8 mouse cellular contexts compared by ENCODE assay signal in the genomic region with DNA sequence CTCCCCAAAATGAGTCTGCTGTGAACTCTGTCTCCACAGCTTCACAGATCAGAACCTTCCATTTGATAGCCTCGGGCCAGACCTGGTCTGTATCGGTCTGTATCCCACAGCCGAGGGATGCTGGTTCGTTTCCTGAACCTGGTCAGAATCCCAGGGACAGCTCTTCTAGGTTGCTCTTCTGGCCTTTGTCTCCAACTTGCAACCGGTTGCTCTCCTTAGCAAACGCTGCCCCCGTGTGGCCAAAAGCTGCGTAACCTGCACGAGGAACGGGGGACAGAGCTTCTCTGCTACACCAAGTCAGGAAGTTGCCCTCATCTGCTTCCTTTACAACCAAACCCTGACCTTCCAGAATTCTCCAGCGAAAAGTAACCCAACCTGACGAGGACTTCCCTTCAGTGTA. TPM values are rescaled to one million over a fixed set of nuclear protein-coding genes. Genes with fewer than 3 reads are reported as not detected.
DNase-seq lines count a peak whose midpoint lies in the region; ATAC-seq and TF ChIP-seq lines count a peak whose summit lies in the region.

No protein-coding gene starts in this region.

- H3K9me3 ChIP-seq in hindbrain, embryonic 16.5 days (ENCODE audit: control insufficient read depth, low read length): no peaks in the 10 kb centered on the region
- H3K9me3 ChIP-seq in megakaryocyte, embryonic 14.5 days: no peaks in the 10 kb centered on the region

- no peak overlapping the region for H3K4me2 ChIP-seq in hindbrain, embryonic 16.5 days (ENCODE audit: low read length)

- no peaks in the 10 kb centered on the region for H3K27me3 ChIP-seq in Patski
- H3K27me3 ChIP-seq in cerebellum, adult 2 months (ENCODE audit: control insufficient read depth, insufficient read depth, low read length): no peaks in the 10 kb centered on the region
- H3K27me3 ChIP-seq in hindbrain, embryonic 16.5 days (replicated peaks; ENCODE audit: control insufficient read depth, insufficient read depth, low read length): no peaks in the 10 kb centered on the region
- peaks cover 6% of the 10 kb centered on the region for H3K27me3 ChIP-seq in megakaryocyte, embryonic 14.5 days (replicated peaks)

- H3K9ac ChIP-seq in hindbrain, embryonic 16.5 days (ENCODE audit: low read depth, low read length): 0 out of 2 replicates have a peak overlapping the region, but pooled peaks have one; percentile 44

- CTCF ChIA-PET in Patski (lab: Charles Lee): interaction anchor here (0.7 to 1.4 kb wide), 7 partner anchors 9 to 1042 kb away, joined by 3 to 8 read pairs (median 3); no protein-coding TSS in a partner anchor

- POLR2A ChIA-PET in Patski (lab: Charles Lee): interaction anchor here (0.6 kb wide), 2 partner anchors 673 to 1787 kb away, joined by 3 to 5 read pairs; no protein-coding TSS in a partner anchor

- in situ Hi-C loops in Patski (cut with MboI; ENCODE audit: low pct_unique_long_range_greater_than_20kb): no loop called here

- no peak overlapping the region for H3K4me3 ChIP-seq in cerebellum, adult 2 months (replicated peaks; ENCODE audit: insufficient read depth, low read depth, low read length)
- no peak overlapping the region for H3K4me3 ChIP-seq in hindbrain, embryonic 16.5 days (ENCODE audit: low read length)
- H3K4me3 ChIP-seq in megakaryocyte, embryonic 14.5 days (replicated peaks): peak overlapping the region; percentile 70

- peak; percentile 96 for TF ChIP-seq CTCF in Patski (IDR thresholded peaks at IDR 0.05)
- peak; percentile 96 for TF ChIP-seq CTCF in cerebellum, adult 2 months (IDR thresholded peaks at IDR 0.05; ENCODE audit: borderline replicate concordance, insufficient read depth, low read depth, low read length)

- ATAC-seq in Patski: peak; percentile 93
- peak; percentile 85 for ATAC-seq in frontal cortex, adult (ENCODE audit: low TSS enrichment)
- ATAC-seq in hindbrain, embryonic 16.5 days: peak; percentile 74

- no peaks in the 10 kb centered on the region for H3K36me3 ChIP-seq in hindbrain, embryonic 16.5 days (ENCODE audit: control insufficient read depth, insufficient read depth, low read length)
- H3K36me3 ChIP-seq in megakaryocyte, embryonic 14.5 days (replicated peaks; ENCODE audit: low read length): peaks cover 13% of the 10 kb centered on the region

- no peak for TF ChIP-seq POLR2A in cerebellum, adult 2 months (IDR thresholded peaks at IDR 0.05; ENCODE audit: borderline replicate concordance, insufficient read depth, low read length)

- no peaks in the 10 kb centered on the region for H3K4me1 ChIP-seq in cerebellum, adult 2 months (ENCODE audit: control insufficient read depth, insufficient read depth, low read length)
- no peaks in the 10 kb centered on the region for H3K4me1 ChIP-seq in hindbrain, embryonic 16.5 days (ENCODE audit: control insufficient read depth, insufficient read depth, low read depth, low read length)
- H3K4me1 ChIP-seq in megakaryocyte, embryonic 14.5 days: peaks cover 19% of the 10 kb centered on the region

- peak; percentile 35 for DNase-seq in Patski (ENCODE audit: low read depth, low spot score)
- peak; percentile 57 to 81 for DNase-seq in cerebellum, adult 2 months
- DNase-seq in layer of hippocampus, postnatal 36 days: peak; percentile 82 to 90
- peak; percentile 89 to 98 for DNase-seq in right cerebral cortex, adult 2 months (ENCODE audit: low spot score in 2 of 2)
- DNase-seq in urinary bladder, adult 2 months (ENCODE audit: low spot score): peak; percentile 92

- WGBS in cerebellum, adult 2 months: 3% methylated on average over 12 of the region's 12 CpGs
- WGBS in hindbrain, embryonic 16.5 days: 6% methylated on average over 12 of the region's 12 CpGs

- no peak overlapping the region for H3K27ac ChIP-seq in cerebellum, adult 2 months (ENCODE audit: insufficient read depth, low read length)
- no peak overlapping the region for H3K27ac ChIP-seq in hindbrain, embryonic 16.5 days (ENCODE audit: low read depth, low read length)

RNA-seq across cellular contexts. Expression of a gene that starts 46.8 kb away (rescaled TPM):
- polyA plus RNA-seq in Patski (2021): 26.7 TPM
- 0.93 and 0.98 TPM in 2 replicates for polyA plus RNA-seq in cerebellum, adult 2 months (2012; rRNA removed)
- polyA plus RNA-seq in hindbrain, embryonic 16.5 days (2015; fragmentation: Nextera tagmentation; extraction: Ambion mirVana): 0.92 and 1.0 TPM in 2 replicates
- total RNA-seq in layer of hippocampus, postnatal 36 days (2021): 1 to 10 TPM; 2.3 to 2.5 TPM
- polyA plus RNA-seq in megakaryocyte, embryonic 14.5 days (2012; ENCODE audit: insufficient read depth, low replicate concordance): 1.8 and 3.0 TPM in 2 replicates
- polyA plus RNA-seq in urinary bladder, adult 2 months (2012; rRNA removed): 8.9 and 11.5 TPM in 2 replicates

Comparison
In these comparisons a context has a peak if more than half of its experiments do, and no peak if none do; other contexts are left out.
1. DNase-seq: peak in every context shown above with its lines; median percentile 94 in right cerebral cortex, adult 2 months; 92 in urinary bladder, adult 2 months; 86 in layer of hippocampus, postnatal 36 days; 69 in cerebellum, adult 2 months; 35 in Patski.